Mouse (Mus musculus): ENCODE measurements around the gene Palm2. TPM values are rescaled to one million over a fixed set of nuclear protein-coding genes. Genes with fewer than 3 reads are reported as not detected.

The Palm2 gene
- polyA plus RNA-seq, 1 experiment = not detected

DNA sequence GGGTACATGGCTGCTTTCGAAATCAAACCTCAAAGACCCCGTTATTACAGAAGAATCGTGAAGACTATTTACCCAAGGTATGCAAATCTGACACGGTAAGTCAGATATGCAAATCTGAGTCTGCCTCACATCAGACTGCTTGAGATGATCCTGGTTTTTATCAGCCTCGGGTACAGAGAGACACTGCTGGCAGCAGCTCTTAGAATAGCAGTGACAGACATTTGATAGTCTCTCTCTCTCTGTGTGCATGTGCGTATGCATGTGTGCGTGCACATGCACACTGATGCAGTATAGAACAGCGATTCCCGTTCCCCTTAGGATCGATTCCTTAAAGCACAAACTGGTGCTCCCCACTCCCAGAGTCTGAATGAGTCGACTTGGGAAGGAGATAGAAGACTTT, 142.0 kb downstream of the Palm2 start:
- no peak for TF ChIP-seq CTCF (IDR thresholded peaks at IDR 0.05; ENCODE audit: control insufficient read depth, insufficient read depth, low read length)
- TF ChIP-seq POLR2A (IDR thresholded peaks at IDR 0.05; ENCODE audit: borderline replicate concordance, control insufficient read depth, low read depth, low read length) = no peak
- no peaks in the 10 kb centered on the region for H3K4me1 ChIP-seq (ENCODE audit: control insufficient read depth, insufficient read depth, low read length)
- no peak overlapping the region for H3K4me3 ChIP-seq (replicated peaks; ENCODE audit: control insufficient read depth, low read depth, low read length)
- no peak overlapping the region for H3K27ac ChIP-seq (ENCODE audit: control insufficient read depth, insufficient read depth, low read depth, low read length, poor library complexity)
- WGBS = 78% methylated on average over 11 of the region's 11 CpGs

DNA sequence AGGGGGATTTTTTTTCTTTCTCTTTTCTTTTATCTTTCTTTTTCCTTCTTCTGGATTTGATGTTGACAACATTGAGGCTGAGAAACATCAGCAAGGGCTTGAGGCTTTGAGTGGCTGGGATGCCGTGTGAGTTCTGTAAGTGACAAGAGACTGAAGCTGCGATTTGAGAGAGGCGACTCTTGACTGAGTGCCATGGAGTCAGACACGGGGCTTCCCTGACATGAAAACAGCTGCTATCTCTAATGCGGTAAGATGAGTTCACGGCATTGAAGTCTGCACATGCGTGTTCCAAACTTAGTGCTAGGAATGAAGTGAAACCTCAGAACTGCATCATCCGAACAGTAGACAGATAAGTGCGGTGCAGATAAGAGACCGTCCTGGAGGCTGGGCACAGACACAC, 145.6 kb downstream of the Palm2 start:
- Histone ChIP-seq H3K4me3 (replicated peaks; ENCODE audit: control insufficient read depth, low read depth, low read length) (no peak overlapping the region), H3K27ac (ENCODE audit: control insufficient read depth, insufficient read depth, low read depth, low read length, poor library complexity) (no peak overlapping the region), H3K4me1 (ENCODE audit: control insufficient read depth, insufficient read depth, low read length) (no peaks in the 10 kb centered on the region)
- TF ChIP-seq POLR2A (IDR thresholded peaks at IDR 0.05; ENCODE audit: borderline replicate concordance, control insufficient read depth, low read depth, low read length) (no peak), CTCF (IDR thresholded peaks at IDR 0.05; ENCODE audit: control insufficient read depth, insufficient read depth, low read length) (no peak)
- WGBS = 90% methylated on average over 10 of the region's 10 CpGs

DNA sequence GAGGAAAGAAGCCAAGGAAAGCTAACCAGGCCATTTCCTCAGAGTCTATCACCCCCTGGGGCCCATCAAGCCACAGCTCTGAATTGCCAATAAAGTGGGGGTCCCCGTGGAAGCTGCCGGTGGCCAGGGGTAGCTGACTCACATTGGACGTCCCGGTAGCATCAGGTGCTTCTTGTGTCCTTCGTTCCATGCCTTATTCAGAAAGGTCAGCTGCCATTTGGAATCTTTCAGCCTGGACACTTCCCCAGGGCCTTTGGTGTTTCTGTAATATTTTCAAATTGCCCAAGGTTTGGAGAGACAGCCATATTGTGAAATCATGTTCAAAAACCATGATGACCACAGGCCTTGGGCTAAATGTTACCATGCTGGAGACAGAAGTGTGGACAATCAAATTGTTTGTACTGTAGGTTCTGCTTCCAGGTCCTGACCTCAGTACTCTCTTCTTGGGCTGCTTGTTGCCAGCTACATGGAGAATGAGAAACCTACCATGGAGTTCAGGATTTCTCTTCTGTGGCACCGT, 151.3 kb downstream of the Palm2 start:
- Histone ChIP-seq H3K27ac (ENCODE audit: control insufficient read depth, insufficient read depth, low read depth, low read length, poor library complexity) (no peak overlapping the region), H3K4me3 (replicated peaks; ENCODE audit: control insufficient read depth, low read depth, low read length) (no peak overlapping the region), H3K4me1 (ENCODE audit: control insufficient read depth, insufficient read depth, low read length) (no peaks in the 10 kb centered on the region)
- TF ChIP-seq CTCF (IDR thresholded peaks at IDR 0.05; ENCODE audit: control insufficient read depth, insufficient read depth, low read length) (no peak), POLR2A (IDR thresholded peaks at IDR 0.05; ENCODE audit: borderline replicate concordance, control insufficient read depth, low read depth, low read length) (no peak)
- 77% methylated on average over 6 of the region's 6 CpGs for WGBS

DNA sequence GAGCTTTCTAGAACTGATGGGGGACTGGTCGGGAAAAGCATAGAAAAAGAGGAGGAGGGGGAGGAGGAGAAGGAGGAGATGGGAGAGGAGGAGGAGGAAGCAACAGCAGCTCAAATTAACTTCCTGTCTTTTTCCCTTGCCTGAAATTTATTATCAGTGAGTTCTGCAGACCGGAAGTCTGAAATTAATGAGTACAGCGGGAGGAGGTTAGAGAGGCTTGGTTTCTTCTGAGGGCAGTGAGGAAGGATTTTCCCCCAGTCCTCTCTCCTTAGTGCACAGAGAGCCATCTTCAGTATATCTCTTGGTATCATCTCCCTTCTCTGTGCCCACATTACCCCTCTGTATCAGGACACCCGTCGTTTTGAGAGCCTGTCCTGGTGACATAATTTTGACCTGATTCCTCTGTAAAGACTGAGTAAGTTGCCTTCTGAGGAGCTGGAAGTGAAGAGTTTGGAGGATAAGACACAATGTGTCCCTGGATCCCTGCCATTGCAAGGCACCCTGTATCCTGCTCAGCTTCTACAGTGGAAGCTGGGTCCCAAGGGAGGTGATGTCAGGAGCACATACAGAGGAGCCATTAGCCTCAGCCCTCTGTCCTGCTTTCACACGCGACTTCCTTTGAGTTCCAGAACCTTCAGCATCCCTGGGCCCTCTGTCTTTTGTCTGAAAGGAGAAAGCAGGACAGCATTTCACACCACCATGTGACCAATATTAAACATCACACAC, 153.0 kb downstream of the Palm2 start:
- TF ChIP-seq POLR2A (IDR thresholded peaks at IDR 0.05; ENCODE audit: borderline replicate concordance, control insufficient read depth, low read depth, low read length) = no peak
- TF ChIP-seq CTCF (IDR thresholded peaks at IDR 0.05; ENCODE audit: control insufficient read depth, insufficient read depth, low read length) = no peak
- H3K4me3 ChIP-seq (replicated peaks; ENCODE audit: control insufficient read depth, low read depth, low read length) = no peak overlapping the region
- H3K27ac ChIP-seq (ENCODE audit: control insufficient read depth, insufficient read depth, low read depth, low read length, poor library complexity) = no peak overlapping the region
- 36% methylated on average over 7 of the region's 7 CpGs for WGBS
- H3K4me1 ChIP-seq (ENCODE audit: control insufficient read depth, insufficient read depth, low read length) = no peaks in the 10 kb centered on the region

DNA sequence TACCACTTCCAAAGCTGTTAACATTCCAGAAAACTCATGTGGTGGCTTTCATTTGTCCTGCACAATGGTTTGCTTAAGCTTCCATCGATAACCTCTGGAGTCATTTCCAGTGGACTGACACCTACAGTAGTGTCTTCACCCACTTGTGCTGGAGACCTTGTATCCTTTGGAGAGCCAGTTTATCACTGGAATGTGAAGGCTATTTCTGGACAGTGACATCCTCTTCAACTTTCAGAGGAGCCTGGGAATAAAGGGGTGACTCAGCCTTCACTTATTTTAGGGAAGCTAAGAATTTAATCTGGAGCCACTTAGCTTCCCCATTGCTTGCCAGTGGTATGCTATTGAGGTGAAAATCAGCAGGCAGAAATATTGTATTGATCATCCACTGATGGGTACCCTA, 154.3 kb downstream of the Palm2 start:
- 87% methylated on average over 1 of the region's 1 CpGs for WGBS
- no peak overlapping the region for H3K4me3 ChIP-seq (replicated peaks; ENCODE audit: control insufficient read depth, low read depth, low read length)
- TF ChIP-seq CTCF (IDR thresholded peaks at IDR 0.05; ENCODE audit: control insufficient read depth, insufficient read depth, low read length) (no peak), POLR2A (IDR thresholded peaks at IDR 0.05; ENCODE audit: borderline replicate concordance, control insufficient read depth, low read depth, low read length) (no peak)
- no peak overlapping the region for H3K27ac ChIP-seq (ENCODE audit: control insufficient read depth, insufficient read depth, low read depth, low read length, poor library complexity)
- H3K4me1 ChIP-seq (ENCODE audit: control insufficient read depth, insufficient read depth, low read length) = no peaks in the 10 kb centered on the region

DNA sequence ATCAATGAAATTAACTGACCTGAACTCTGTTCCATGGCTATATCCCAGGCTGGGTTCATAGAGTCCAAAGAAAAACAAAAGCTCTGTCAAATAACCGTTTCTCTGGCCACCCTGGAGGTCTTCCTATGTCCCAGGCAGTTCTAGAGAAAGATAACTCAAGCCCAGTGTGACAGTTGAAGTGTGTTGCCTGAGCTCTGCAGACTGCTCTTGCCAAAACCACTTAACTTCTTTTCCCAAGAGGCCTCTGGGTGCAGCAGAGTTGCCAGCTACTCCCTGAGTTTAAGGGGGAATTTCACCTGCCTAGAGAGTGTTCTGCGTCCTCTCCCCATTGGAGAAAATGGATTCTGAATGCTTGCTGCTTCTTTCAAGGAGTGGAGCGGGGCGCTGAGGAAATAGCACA, 158.7 kb downstream of the Palm2 start:
- H3K27ac ChIP-seq (ENCODE audit: control insufficient read depth, insufficient read depth, low read depth, low read length, poor library complexity) = no peak overlapping the region; the same call in 1 of the 2 replicates
- no peaks in the 10 kb centered on the region for H3K4me1 ChIP-seq (ENCODE audit: control insufficient read depth, insufficient read depth, low read length)
- TF ChIP-seq POLR2A (IDR thresholded peaks at IDR 0.05; ENCODE audit: borderline replicate concordance, control insufficient read depth, low read depth, low read length) = no peak
- TF ChIP-seq CTCF (IDR thresholded peaks at IDR 0.05; ENCODE audit: control insufficient read depth, insufficient read depth, low read length) = no peak
- H3K4me3 ChIP-seq (replicated peaks; ENCODE audit: control insufficient read depth, low read depth, low read length) = no peak overlapping the region
- WGBS = 82% methylated on average over 4 of the region's 4 CpGs

DNA sequence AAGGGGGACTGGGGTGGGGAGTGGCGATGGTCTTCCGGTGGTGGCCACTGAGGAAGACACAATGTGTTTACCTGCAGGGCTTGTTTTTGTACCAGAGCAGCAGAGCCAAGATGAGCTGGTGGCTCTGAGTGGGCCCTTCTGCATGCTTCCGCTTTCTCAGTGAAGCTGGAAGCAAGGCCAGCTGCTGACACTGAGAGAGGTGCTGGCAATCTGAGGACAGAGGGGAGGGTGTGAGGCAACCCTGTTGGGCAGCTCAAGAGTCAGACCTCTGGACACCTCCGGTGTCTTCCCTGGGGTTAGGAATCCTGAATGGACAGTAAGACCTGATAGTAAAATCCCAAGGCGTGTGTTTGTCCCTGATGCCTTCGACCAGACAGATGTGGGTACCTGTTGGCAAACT, 165.9 kb downstream of the Palm2 start:
- no peaks in the 10 kb centered on the region for H3K4me1 ChIP-seq (ENCODE audit: control insufficient read depth, insufficient read depth, low read length)
- WGBS = 78% methylated on average over 6 of the region's 6 CpGs
- no peak overlapping the region for H3K4me3 ChIP-seq (replicated peaks; ENCODE audit: control insufficient read depth, low read depth, low read length)
- H3K27ac ChIP-seq (ENCODE audit: control insufficient read depth, insufficient read depth, low read depth, low read length, poor library complexity) = no peak overlapping the region
- TF ChIP-seq CTCF (IDR thresholded peaks at IDR 0.05; ENCODE audit: control insufficient read depth, insufficient read depth, low read length) = no peak
- TF ChIP-seq POLR2A (IDR thresholded peaks at IDR 0.05; ENCODE audit: borderline replicate concordance, control insufficient read depth, low read depth, low read length) = no peak

DNA sequence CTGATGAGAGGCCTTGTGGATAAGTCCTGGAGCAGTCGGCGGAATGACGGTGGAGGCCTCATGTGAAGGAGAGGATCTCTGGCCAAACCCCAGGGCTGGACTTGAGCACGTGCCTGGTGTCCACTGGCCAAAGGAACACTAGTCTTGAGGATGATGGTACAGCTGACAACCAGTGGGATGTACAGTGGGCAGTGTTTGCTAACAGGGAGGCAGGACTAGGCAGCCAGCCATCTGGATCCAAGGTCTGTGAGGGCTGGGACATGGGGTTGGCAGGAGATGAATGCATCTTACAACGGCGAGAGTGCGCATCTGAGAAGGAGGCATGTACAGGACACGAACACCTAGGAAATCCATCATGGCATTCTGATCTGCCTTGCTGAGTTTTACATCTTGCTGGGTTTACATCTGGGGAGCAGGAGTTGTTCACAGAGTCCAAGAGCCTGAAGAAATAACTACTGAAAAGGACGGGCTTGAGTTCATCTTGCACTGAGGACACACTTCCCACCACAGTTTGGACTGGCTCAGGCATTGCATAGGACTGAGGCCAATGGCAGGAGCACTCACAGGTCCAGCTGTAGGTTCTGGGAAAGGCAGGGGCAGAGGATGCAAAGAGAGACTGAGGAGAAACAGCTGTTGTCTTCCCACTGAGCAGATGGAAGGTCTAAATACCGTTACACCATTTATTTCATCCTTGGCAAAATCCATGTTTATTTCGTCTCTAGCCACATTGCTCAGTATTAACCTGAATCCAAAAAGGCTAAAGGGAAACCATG, 166.8 kb downstream of the Palm2 start:
- no peak for TF ChIP-seq POLR2A (IDR thresholded peaks at IDR 0.05; ENCODE audit: borderline replicate concordance, control insufficient read depth, low read depth, low read length)
- no peak for TF ChIP-seq CTCF (IDR thresholded peaks at IDR 0.05; ENCODE audit: control insufficient read depth, insufficient read depth, low read length)

More for the DNA sequence above, 166.8 kb downstream of the Palm2 start:
- Histone ChIP-seq H3K27ac (ENCODE audit: control insufficient read depth, insufficient read depth, low read depth, low read length, poor library complexity) (no peak overlapping the region), H3K4me3 (replicated peaks; ENCODE audit: control insufficient read depth, low read depth, low read length) (no peak overlapping the region), H3K4me1 (ENCODE audit: control insufficient read depth, insufficient read depth, low read length) (no peaks in the 10 kb centered on the region)
- WGBS = 86% methylated on average over 11 of the region's 11 CpGs
